Mouse (Mus musculus): ENCODE data around the gene Tas2r105.

Gene Tas2r105

GRCm38 (mm10) chr6:131687395-131687794, at the start of gene Tas2r105:
Gene Tas2r105 (minus strand): TSS chr6:131687495.
- DNase-seq (ENCODE audit: low spot score) = no peak

- no peak for DNase-seq (ENCODE audit: low spot score)
Measured at GRCm38 (mm10) chr6:131712803-131713202, 25.5 kb upstream of the Tas2r105 start.

- DNase-seq (ENCODE audit: low spot score) = no peak
Measured at GRCm38 (mm10) chr6:131689963-131690362, 2.7 kb upstream of the Tas2r105 start, which contains the start of gene Tas2r114. Gene Tas2r114 (minus strand): TSS chr6:131690063.

GRCm38 (mm10) chr6:131685644-131686043, 1.7 kb downstream of the Tas2r105 start, which contains the start of gene Tas2r104:
Gene Tas2r104 (minus strand): TSS chr6:131685744.
- DNase-seq (ENCODE audit: low spot score) = no peak

GRCm38 (mm10) chr6:131678786-131679185, 8.5 kb downstream of the Tas2r105 start, which contains the start of gene Tas2r106:
Gene Tas2r106 (minus strand): TSS chr6:131678886.
- no peak for DNase-seq (ENCODE audit: low spot score)

DNA sequence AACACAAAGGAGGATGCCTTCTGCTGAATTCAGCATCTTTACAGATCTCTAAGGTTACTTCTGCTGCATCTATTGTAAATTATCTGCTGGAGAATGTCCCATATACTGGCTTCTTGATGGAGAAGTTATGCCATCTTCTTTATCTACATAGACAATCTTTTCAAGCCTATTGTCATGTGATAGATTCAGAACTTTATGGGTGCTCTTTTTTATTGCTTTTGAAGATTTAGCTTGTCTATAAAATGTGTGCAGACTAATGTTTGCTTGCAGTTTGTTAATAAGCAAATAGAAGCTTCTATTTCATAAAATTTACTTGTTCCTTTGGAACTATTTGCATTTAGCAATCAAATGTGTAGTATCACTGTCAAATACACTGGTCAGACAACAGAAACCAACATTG, 27.2 kb downstream of the Tas2r105 start, which contains the start of gene Tas2r107:
Gene Tas2r107 (minus strand): TSS at position 101 of the 400 bp plus-strand sequence.
- no peak for DNase-seq (ENCODE audit: low spot score)
